Mouse (Mus musculus) urinary bladder, postnatal 25 days (tissue): ENCODE data around the gene Pcsk1n.

Experiments
- DNase-seq: peaks from one replicate; pipeline ENCODE4 v3.0.0; 2022; ENCODE audit warnings: low spot score

The Pcsk1n gene

GRCm38 (mm10) chrX:7947108-7947899 is 27.7 kb downstream of the Pcsk1n start, which contains the start of gene Hdac6:
Hdac6 (minus strand) TSS chrX:7947889.
- no peak for DNase-seq

GRCm38 (mm10) chrX:7947900-7948492 is 28.4 kb downstream of the Pcsk1n start:
- peak; percentile 72 for DNase-seq

- DNase-seq, result no peak
Measured at GRCm38 (mm10) chrX:7950091-7950490, 30.5 kb downstream of the Pcsk1n start.

GRCm38 (mm10) chrX:7958868-7959267 is 39.2 kb downstream of the Pcsk1n start:
- no peak for DNase-seq

GRCm38 (mm10) chrX:7963829-7964626 is 44.4 kb downstream of the Pcsk1n start:
- no peak for DNase-seq

GRCm38 (mm10) chrX:7966161-7966560 is 46.5 kb downstream of the Pcsk1n start:
- DNase-seq, result no peak

GRCm38 (mm10) chrX:7967596-7968201 is 48.1 kb downstream of the Pcsk1n start:
- DNase-seq, result no peak

GRCm38 (mm10) chrX:7968226-7968625 is 48.6 kb downstream of the Pcsk1n start:
- DNase-seq, result no peak

GRCm38 (mm10) chrX:7968899-7969298 is 49.3 kb downstream of the Pcsk1n start:
- DNase-seq, result no peak

GRCm38 (mm10) chrX:7971292-7971691 is 51.7 kb downstream of the Pcsk1n start:
- no peak for DNase-seq
